Mouse (Mus musculus) spleen, postnatal 10 days (tissue): ENCODE measurements around the gene C1qtnf4.

Experiments used
- DNase-seq, 2 experiments: peaks; one replicate each; pipeline ENCODE4 v3.0.0; 2021 to 2022; ENCODE audit warnings: low spot score in 2 of 2

C1qtnf4 gene

GRCm38 (mm10) chr2:90885218-90886041, at the start of gene C1qtnf4:
Gene C1qtnf4, plus strand, starts transcription at chr2:90885860.
- DNase-seq = no peak

GRCm38 (mm10) chr2:90838621-90839020, 47.0 kb upstream of the C1qtnf4 start:
- no peak for DNase-seq

GRCm38 (mm10) chr2:90843666-90844065, 42.0 kb upstream of the C1qtnf4 start:
- DNase-seq = no peak

- DNase-seq = no peak
Observed at GRCm38 (mm10) chr2:90844262-90844661, 41.4 kb upstream of the C1qtnf4 start.

GRCm38 (mm10) chr2:90845234-90845633, 40.4 kb upstream of the C1qtnf4 start:
- DNase-seq = no peak

GRCm38 (mm10) chr2:90846171-90846570, 39.5 kb upstream of the C1qtnf4 start:
- peak in 1 of 2 experiments; percentile 17 for DNase-seq

GRCm38 (mm10) chr2:90846597-90846954, 39.1 kb upstream of the C1qtnf4 start:
- no peak for DNase-seq

GRCm38 (mm10) chr2:90846955-90847680, 38.5 kb upstream of the C1qtnf4 start, which contains the start of gene Mtch2:
Gene Mtch2, plus strand, starts transcription at chr2:90847155.
- peak; percentile 98 to 99 for DNase-seq

GRCm38 (mm10) chr2:90847681-90848050, 38.0 kb upstream of the C1qtnf4 start:
- no peak for DNase-seq

- DNase-seq = no peak
Observed at GRCm38 (mm10) chr2:90848331-90848730, 37.3 kb upstream of the C1qtnf4 start.

GRCm38 (mm10) chr2:90850401-90850800, 35.3 kb upstream of the C1qtnf4 start:
- DNase-seq = no peak

- no peak for DNase-seq
Observed at GRCm38 (mm10) chr2:90861486-90861885, 24.2 kb upstream of the C1qtnf4 start.

GRCm38 (mm10) chr2:90864184-90864583, 21.5 kb upstream of the C1qtnf4 start:
- no peak for DNase-seq

GRCm38 (mm10) chr2:90866524-90866923, 19.1 kb upstream of the C1qtnf4 start:
- peak; percentile 79 to 89 for DNase-seq

GRCm38 (mm10) chr2:90870136-90870601, 15.5 kb upstream of the C1qtnf4 start:
- DNase-seq = peak in 1 of 2 experiments; percentile 30

GRCm38 (mm10) chr2:90871180-90871961, 14.3 kb upstream of the C1qtnf4 start:
- no peak for DNase-seq

- no peak for DNase-seq
Observed at GRCm38 (mm10) chr2:90874025-90874424, 11.6 kb upstream of the C1qtnf4 start.

- no peak for DNase-seq
Observed at GRCm38 (mm10) chr2:90875239-90875638, 10.4 kb upstream of the C1qtnf4 start.

- DNase-seq = no peak
Observed at GRCm38 (mm10) chr2:90877584-90878259, 7.9 kb upstream of the C1qtnf4 start.

- no peak for DNase-seq
Observed at GRCm38 (mm10) chr2:90879419-90879818, 6.2 kb upstream of the C1qtnf4 start.

GRCm38 (mm10) chr2:90880144-90880785, 5.4 kb upstream of the C1qtnf4 start:
- DNase-seq = no peak
